Mouse (Mus musculus): Measurements from ENCODE around the gene Snapc1. TPM values are rescaled to one million over a fixed set of nuclear protein-coding genes. Genes with fewer than 3 reads are reported as not detected.

The Snapc1 gene
- polyA plus RNA-seq (2015; fragmentation: Nextera tagmentation; extraction: Ambion mirVana), result 15.5 and 16.8 TPM in 2 replicates

DNA sequence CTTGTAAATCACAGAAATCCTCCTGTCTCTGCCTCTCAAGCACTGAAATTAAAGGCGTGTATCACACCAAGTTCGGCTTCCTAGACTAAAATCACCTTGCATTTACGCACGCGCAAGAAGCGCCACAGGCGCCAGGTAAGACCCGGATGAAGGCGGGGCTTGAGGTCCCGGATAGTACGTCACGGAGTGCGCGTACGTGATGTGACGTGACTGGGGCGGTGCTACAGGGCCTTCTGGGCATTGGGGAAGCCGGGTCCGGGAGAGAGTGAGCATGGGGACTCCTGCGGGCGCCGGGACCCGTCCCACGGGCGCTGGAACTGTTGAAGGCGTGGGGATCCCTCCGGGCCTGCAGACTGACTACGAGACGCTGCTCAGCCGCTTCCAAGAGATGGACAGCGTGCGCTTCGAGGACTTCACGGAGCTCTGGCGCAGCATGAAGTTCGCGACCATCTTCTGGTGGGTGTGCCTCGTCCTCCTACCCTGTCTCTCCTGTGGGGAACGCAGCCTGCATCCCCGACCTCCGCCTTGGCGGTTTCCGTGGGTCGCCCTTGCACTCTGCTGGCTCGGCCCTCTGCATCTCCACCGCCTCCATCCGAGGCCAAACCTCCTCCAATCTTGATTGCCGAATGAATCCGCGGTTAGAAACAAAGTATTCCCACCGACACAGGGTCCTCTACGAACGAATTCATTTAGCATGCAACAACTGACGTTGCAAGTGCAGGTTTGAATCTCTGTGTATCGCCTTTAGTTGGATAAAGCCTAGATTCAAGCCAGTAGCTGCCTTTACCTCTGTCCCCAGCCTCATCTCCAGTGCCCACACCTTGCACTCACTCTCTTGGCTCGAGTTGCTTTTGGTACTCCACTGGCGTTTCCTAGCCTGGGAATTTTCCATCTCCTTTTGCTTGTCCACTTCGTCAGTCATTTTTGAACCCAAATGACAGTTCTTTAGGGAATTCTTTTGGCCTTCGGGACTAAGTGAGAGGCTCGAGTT is at the start of gene Snapc1:
Gene Snapc1, plus strand, starts transcription at position 191 of the 991 bp plus-strand sequence.
- peaks cover 13% of the 10 kb centered on the region for H3K36me3 ChIP-seq
- peak within 1 kb of the TSS; percentile 86 for H3K4me3 ChIP-seq (replicated peaks)
- peak within 1 kb of the TSS; percentile 76 for H3K4me2 ChIP-seq (replicated peaks)
- under 1% methylated on average over 60 of the region's 60 CpGs for WGBS
- no peaks in the 10 kb centered on the region for H3K27me3 ChIP-seq (replicated peaks)
- ATAC-seq, result peak; percentile 100
- H3K9ac ChIP-seq, result peak within 1 kb of the TSS; percentile 78
- no peaks in the 10 kb centered on the region for H3K9me3 ChIP-seq
- H3K27ac ChIP-seq, result peak within 1 kb of the TSS; percentile 68
- peaks cover 5% of the 10 kb centered on the region; the same call in 1 of the 2 replicates for H3K4me1 ChIP-seq (replicated peaks)

GRCm38 (mm10) chr12:73918479-73918878 is 45.8 kb upstream of the Snapc1 start:
- no peak for ATAC-seq
- H3K27me3 ChIP-seq (replicated peaks), result no peaks in the 10 kb centered on the region
- H3K4me3 ChIP-seq (replicated peaks), result no peak overlapping the region
- H3K4me1 ChIP-seq (replicated peaks), result no peaks in the 10 kb centered on the region
- H3K27ac ChIP-seq, result no peak overlapping the region
- H3K4me2 ChIP-seq (replicated peaks), result no peak overlapping the region
- H3K9ac ChIP-seq, result no peak overlapping the region
- WGBS, result 93% methylated on average over 5 of the region's 5 CpGs
- H3K36me3 ChIP-seq, result no peaks in the 10 kb centered on the region
- no peaks in the 10 kb centered on the region for H3K9me3 ChIP-seq

DNA sequence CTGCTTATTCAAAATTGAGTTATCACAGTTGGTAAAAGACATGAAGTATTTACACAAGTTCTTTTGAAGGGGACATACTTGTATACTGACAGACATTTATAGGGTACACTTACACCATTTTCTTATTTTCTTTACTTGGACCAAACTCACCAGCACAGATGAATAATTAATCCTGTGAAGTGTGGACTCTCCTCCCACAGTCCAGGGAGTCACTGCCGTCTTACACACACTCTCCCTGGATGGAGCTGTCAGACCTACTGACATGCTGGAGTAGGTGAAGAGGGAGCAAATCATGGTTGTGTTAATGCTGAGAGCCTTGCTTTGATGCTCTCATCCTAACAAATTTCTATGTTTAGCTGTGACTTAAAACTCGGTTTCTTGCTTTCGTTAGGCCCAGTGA is 34.0 kb upstream of the Snapc1 start:
- ATAC-seq, result no peak
- H3K36me3 ChIP-seq, result peaks cover 16% of the 10 kb centered on the region

GRCm38 (mm10) chr12:73931274-73931673 is 33.0 kb upstream of the Snapc1 start:
- H3K4me3 ChIP-seq (replicated peaks), result no peak overlapping the region
- H3K27me3 ChIP-seq (replicated peaks), result no peaks in the 10 kb centered on the region
- WGBS, result 65% methylated on average over 5 of the region's 5 CpGs
- H3K9ac ChIP-seq, result no peak overlapping the region
- H3K27ac ChIP-seq, result no peak overlapping the region
- no peaks in the 10 kb centered on the region for H3K4me1 ChIP-seq (replicated peaks)
- peaks cover 16% of the 10 kb centered on the region for H3K36me3 ChIP-seq
- H3K4me2 ChIP-seq (replicated peaks), result no peak overlapping the region
- ATAC-seq, result no peak
- no peaks in the 10 kb centered on the region for H3K9me3 ChIP-seq

More for the DNA sequence above, 34.0 kb upstream of the Snapc1 start:
- H3K4me1 ChIP-seq (replicated peaks), result no peaks in the 10 kb centered on the region
- H3K27me3 ChIP-seq (replicated peaks), result no peaks in the 10 kb centered on the region
- H3K4me2 ChIP-seq (replicated peaks), result no peak overlapping the region
- no peak overlapping the region for H3K27ac ChIP-seq
- no peak overlapping the region for H3K9ac ChIP-seq
- no peaks in the 10 kb centered on the region for H3K9me3 ChIP-seq
- WGBS, result 83% methylated on average over 3 of the region's 3 CpGs
- no peak overlapping the region for H3K4me3 ChIP-seq (replicated peaks)

DNA sequence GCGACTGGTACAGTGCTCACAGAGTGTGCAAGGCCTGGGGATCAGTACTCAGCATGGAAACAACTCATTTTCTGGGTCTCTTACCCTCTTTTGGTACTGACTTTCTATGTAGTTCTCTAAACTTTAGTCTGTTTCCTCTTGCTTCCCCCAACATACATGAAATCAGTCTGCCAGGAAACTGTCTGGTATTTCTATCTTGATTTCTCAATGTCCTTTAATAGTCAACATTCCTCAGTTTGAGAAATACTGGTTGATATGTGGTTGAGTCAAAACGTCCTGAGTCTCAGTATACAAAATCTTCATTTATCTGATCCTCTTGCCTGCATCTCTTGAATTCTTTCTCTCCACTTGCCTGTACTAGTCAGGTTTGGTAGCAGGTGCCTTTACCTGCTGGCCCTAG is 29.8 kb upstream of the Snapc1 start:
- Histone ChIP-seq H3K4me3 (replicated peaks) (no peak overlapping the region), H3K4me2 (replicated peaks) (no peak overlapping the region), H3K9ac (no peak overlapping the region), H3K27me3 (replicated peaks) (no peaks in the 10 kb centered on the region), H3K9me3 (no peaks in the 10 kb centered on the region), H3K4me1 (replicated peaks) (no peaks in the 10 kb centered on the region), H3K27ac (no peak overlapping the region), H3K36me3 (peaks cover 13% of the 10 kb centered on the region)
- no peak for ATAC-seq
- 78% methylated on average over 2 of the region's 2 CpGs for WGBS

GRCm38 (mm10) chr12:73937353-73937752 is 26.9 kb upstream of the Snapc1 start, which contains the start of gene Gm49321:
Gm49321 (plus strand) TSS chr12:73937653.
- WGBS, result 93% methylated on average over 1 of the region's 1 CpGs

GRCm38 (mm10) chr12:73939542-73939941 is 24.7 kb upstream of the Snapc1 start:
- Histone ChIP-seq H3K4me2 (replicated peaks) (no peak overlapping the region), H3K4me3 (replicated peaks) (no peak overlapping the region), H3K36me3 (peaks cover 13% of the 10 kb centered on the region), H3K9ac (no peak overlapping the region), H3K27me3 (replicated peaks) (no peaks in the 10 kb centered on the region), H3K9me3 (no peaks in the 10 kb centered on the region), H3K27ac (no peak overlapping the region), H3K4me1 (replicated peaks) (no peaks in the 10 kb centered on the region)
- no peak for ATAC-seq
- 90% methylated on average over 6 of the region's 6 CpGs for WGBS

More at GRCm38 (mm10) chr12:73937353-73937752, 26.9 kb upstream of the Snapc1 start, which contains the start of gene Gm49321:
- Histone ChIP-seq H3K27ac (no peak within 1 kb of the TSS), H3K9ac (no peak within 1 kb of the TSS), H3K4me3 (replicated peaks) (no peak within 1 kb of the TSS), H3K4me2 (replicated peaks) (no peak within 1 kb of the TSS), H3K27me3 (replicated peaks) (no peaks in the 10 kb centered on the region), H3K36me3 (peaks cover 15% of the 10 kb centered on the region), H3K9me3 (no peaks in the 10 kb centered on the region), H3K4me1 (replicated peaks) (no peaks in the 10 kb centered on the region)
- no peak for ATAC-seq

GRCm38 (mm10) chr12:73948415-73948814 is 15.9 kb upstream of the Snapc1 start:
- no peak for ATAC-seq
- Histone ChIP-seq H3K4me3 (replicated peaks) (no peak overlapping the region), H3K27ac (no peak overlapping the region), H3K27me3 (replicated peaks) (no peaks in the 10 kb centered on the region), H3K9me3 (no peaks in the 10 kb centered on the region), H3K9ac (no peak overlapping the region), H3K4me2 (replicated peaks) (peak overlapping the region; percentile 75), H3K4me1 (replicated peaks) (peaks cover 8% of the 10 kb centered on the region; the same call in 1 of the 2 replicates), H3K36me3 (peaks cover 3% of the 10 kb centered on the region; the same call in 1 of the 2 replicates)
- 89% methylated on average over 4 of the region's 4 CpGs for WGBS

GRCm38 (mm10) chr12:73949318-73950058 is 14.8 kb upstream of the Snapc1 start:
- H3K9ac ChIP-seq, result peak overlapping the region; percentile 56
- H3K27me3 ChIP-seq (replicated peaks), result no peaks in the 10 kb centered on the region
- H3K27ac ChIP-seq, result peak overlapping the region; percentile 64
- H3K4me3 ChIP-seq (replicated peaks), result peak overlapping the region; percentile 39
- H3K36me3 ChIP-seq, result no peaks in the 10 kb centered on the region
- 10% methylated on average over 46 of the region's 46 CpGs for WGBS
- H3K9me3 ChIP-seq, result no peaks in the 10 kb centered on the region
- H3K4me2 ChIP-seq (replicated peaks), result peak overlapping the region; percentile 75
- peaks cover 12% of the 10 kb centered on the region; the same call in 1 of the 2 replicates for H3K4me1 ChIP-seq (replicated peaks)
- ATAC-seq, result peak; percentile 91

DNA sequence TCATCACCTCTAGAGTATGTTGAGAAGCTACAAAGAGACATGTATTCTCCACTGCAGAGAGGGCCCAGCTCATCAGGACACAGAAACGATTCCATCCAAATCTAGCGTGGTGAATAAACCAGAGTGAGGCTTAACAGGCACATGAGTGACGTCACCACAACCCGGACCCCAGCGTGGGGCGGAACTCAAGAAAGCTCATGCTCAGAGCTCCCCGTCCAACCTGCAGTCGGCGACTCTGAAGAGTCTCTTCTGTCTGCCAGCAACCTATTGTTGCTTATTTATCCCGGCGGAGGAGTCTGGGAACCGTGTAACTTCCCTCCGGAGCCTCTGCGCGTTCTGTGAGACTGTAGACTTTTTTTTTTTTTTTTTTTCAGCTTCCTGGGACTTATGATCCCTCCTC is 11.4 kb upstream of the Snapc1 start:
- peak overlapping the region; percentile 30 for H3K4me3 ChIP-seq (replicated peaks)
- 3% methylated on average over 15 of the region's 15 CpGs for WGBS
- H3K4me2 ChIP-seq (replicated peaks), result peak overlapping the region; percentile 55
- H3K4me1 ChIP-seq (replicated peaks), result peaks cover 12% of the 10 kb centered on the region; the same call in 1 of the 2 replicates
- no peaks in the 10 kb centered on the region for H3K27me3 ChIP-seq (replicated peaks)
- H3K27ac ChIP-seq, result no peak overlapping the region
- H3K36me3 ChIP-seq, result no peaks in the 10 kb centered on the region
- no peaks in the 10 kb centered on the region for H3K9me3 ChIP-seq
- ATAC-seq, result peak; percentile 42
- peak overlapping the region; percentile 34; the same call in 1 of the 2 replicates for H3K9ac ChIP-seq

- Histone ChIP-seq H3K4me2 (replicated peaks) (peak overlapping the region; percentile 55), H3K27me3 (replicated peaks) (no peaks in the 10 kb centered on the region), H3K4me1 (replicated peaks) (peaks cover 12% of the 10 kb centered on the region; the same call in 1 of the 2 replicates), H3K36me3 (no peaks in the 10 kb centered on the region), H3K4me3 (replicated peaks) (peak overlapping the region; percentile 30), H3K27ac (no peak overlapping the region), H3K9ac (peak overlapping the region; percentile 34), H3K9me3 (no peaks in the 10 kb centered on the region)
- WGBS, result 40% methylated on average over 14 of the region's 14 CpGs
- 0 out of 2 replicates have a peak, but pooled peaks have one; percentile 14 for ATAC-seq
Measured at GRCm38 (mm10) chr12:73953420-73954186, 10.7 kb upstream of the Snapc1 start.

Measured in intestine, embryonic 15.5 days (tissue).